Mouse (Mus musculus): Measurements from ENCODE around the gene Xcr1.

Xcr1 gene

DNA sequence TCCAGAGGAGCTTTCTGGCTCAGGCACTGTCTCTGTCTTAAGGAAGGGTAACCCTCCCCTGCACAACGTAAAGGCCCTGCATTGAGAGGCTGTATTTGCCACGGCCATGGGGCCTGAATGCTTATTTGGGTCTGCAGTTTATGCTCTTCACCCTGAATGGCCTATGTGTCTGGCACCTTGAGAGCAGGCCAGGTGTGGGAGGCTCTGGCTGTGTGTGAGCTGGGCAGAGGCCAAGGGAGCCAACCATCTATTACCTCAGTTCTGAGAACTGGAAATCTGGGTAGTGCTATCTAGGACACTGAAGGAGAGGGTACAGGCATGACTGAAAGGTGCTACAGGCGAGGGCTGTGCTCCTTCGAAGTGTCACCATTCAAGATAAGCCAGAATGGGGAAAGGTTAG is 47.0 kb downstream of the Xcr1 start:
- DNase-seq, result no peak

DNA sequence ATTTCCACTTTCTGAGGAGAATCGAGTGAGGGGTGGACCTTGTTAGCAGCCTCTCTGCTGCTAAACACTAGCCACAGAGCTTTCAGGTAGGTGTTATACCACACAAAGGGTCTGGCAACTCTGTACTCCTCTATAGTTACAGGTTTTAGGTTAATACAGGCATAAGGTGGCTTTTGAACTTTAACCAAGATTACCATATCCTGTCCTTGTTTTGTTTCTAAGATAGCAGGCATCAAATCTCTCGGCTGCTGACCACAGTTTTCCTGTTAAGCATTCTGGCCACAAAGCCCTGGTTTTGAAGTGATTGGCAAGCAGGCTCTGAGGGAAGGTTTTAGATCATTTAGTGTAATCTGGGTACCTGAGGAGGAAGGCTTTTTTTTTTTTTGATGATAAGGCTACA is 47.5 kb downstream of the Xcr1 start:
- DNase-seq, result no peak

DNA sequence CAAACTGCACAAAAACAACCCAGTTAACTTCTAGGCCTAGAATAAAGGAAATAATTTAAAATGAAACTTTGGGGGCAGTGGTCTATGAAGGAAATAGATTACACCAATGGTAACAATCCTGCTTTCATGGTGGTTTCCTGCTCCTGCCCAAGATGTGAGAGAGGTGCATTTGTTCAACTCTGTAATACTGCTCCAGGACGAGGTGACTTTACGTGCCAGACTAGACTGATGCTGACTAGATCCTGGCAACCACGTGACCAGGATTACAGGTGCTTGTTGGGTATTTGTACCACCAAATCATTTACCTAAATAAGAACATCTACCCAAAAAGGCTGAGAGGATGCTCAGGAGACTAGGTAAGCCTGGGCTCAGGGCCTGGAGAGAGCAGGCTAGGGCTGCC is 50.0 kb downstream of the Xcr1 start:
- DNase-seq, result no peak

DNA sequence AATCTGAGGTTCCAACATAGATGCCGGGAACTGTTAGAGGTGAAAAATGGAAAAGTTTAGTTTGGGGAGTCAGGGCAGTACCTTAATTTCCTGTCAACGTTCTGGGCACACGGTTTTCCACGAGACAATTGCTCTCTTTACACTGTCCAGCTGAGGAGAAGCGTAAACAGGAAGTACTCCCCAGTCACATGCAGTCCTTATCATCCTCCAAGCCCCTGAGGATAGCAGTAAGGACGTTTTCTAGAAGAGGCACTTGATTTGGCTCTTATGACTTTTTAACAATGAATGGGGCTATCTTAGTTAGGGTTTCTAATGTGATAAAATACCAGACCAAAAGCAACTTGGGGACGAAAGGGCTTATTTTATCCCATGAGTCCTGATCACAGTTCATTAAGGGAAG is 53.2 kb downstream of the Xcr1 start:
- DNase-seq, result no peak

DNA sequence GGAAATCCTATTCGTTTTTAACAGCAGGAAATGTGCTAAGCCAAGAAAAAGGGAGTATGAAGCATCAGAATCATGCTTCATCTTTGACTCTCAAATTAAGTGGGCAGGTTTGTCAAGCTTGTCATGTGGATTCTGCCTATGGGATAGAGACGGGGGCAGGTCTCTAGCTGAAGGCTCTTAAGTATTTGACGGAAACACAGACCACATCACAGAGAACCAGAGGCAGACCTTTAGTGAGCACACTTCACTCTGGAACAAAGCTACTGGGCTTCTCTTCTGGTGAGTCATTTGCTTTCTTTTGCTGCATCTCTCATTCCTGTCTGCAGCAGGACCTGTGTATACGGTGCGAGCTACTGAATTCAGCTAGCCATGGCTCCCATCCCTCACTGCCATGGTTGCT is 55.6 kb downstream of the Xcr1 start, which contains the start of gene Cxcr6:
Cxcr6 (plus strand) TSS at position 209 of the 400 bp plus-strand sequence.
- no peak for DNase-seq

DNA sequence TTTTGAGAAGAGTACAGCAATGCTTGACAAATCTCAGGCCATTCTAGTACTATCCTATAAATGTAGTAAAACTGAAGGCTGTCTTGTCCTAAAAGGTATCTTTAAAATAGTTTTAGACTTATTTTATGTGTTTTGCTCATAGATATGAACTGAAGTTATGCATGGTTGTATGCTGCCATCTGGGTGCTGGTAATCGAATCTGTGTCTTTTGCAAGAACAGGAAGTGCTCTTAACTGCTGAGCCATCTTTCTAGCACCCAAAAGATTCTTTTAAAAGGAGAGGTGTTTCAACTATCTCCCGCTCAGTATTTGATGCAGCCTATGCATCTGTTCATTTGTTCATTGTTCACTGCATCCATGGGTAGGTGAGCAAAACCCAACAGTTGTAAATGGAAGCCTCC is 56.6 kb downstream of the Xcr1 start:
- DNase-seq, result no peak

DNA sequence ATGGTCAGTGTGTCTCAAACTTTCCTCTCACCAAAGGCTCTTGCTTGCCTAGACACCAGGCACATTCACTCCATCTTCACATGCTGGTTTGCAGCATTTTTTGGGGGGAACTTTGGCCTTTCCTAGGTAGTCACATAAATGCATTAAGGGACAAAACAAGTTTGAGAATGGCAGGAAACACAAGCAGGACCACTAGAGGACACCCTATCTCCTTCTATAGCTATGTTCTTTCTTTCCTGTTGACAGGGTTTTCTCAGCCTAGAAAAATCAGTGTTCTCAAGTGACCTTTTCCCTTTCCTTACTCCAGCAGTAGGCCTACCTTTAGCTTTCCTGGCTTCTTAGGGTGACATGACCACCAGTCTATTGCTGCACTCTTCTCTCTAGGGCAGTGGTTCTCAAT is 58.9 kb downstream of the Xcr1 start:
- DNase-seq, result no peak

DNA sequence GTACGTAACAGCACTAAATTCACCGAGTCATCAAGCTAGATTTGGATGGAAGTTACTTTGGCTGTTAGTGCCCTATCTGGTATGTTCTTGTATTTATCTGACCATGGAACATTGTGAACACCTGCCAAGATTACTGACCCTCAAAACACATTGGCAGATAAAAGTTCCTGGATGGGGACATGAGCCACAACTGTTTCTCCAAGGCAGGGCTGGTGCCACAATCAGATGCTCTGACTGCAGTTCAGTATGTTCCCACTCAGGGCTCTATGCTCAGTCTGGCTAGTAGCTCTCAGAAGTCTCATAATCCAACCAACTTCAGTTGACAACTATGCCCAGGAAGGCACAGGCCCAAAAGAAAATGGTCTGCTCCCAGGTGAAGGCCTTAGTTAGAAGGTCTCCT is 59.4 kb downstream of the Xcr1 start:
- no peak for DNase-seq
